Mouse (Mus musculus) embryo, embryonic 10 days (tissue): ENCODE data around the gene Gng8.

Source experiments
- DNase-seq: peaks from one replicate; pipeline ENCODE4 v3.0.0-alpha.2; 2015; ENCODE audit warnings: low spot score

Gene Gng8

GRCm38 (mm10) chr7:16924037-16924834 is 32.6 kb downstream of the Gng8 start, which contains the start of gene Calm3:
TSS of gene Calm3 (minus strand) at chr7:16924114.
- DNase-seq: peak; percentile 100

GRCm38 (mm10) chr7:16928341-16928740 is 36.8 kb downstream of the Gng8 start:
- DNase-seq: no peak

- peak; percentile 52 for DNase-seq
Observed at GRCm38 (mm10) chr7:16930850-16931249, 39.3 kb downstream of the Gng8 start.

GRCm38 (mm10) chr7:16931968-16932627 is 40.5 kb downstream of the Gng8 start:
- DNase-seq: peak; percentile 94

GRCm38 (mm10) chr7:16932704-16933577 is 41.4 kb downstream of the Gng8 start:
- DNase-seq: peak; percentile 72

GRCm38 (mm10) chr7:16937312-16937711 is 45.7 kb downstream of the Gng8 start:
- DNase-seq: no peak

GRCm38 (mm10) chr7:16938117-16938791 is 46.7 kb downstream of the Gng8 start:
- DNase-seq: no peak

- no peak for DNase-seq
Observed at GRCm38 (mm10) chr7:16940292-16940691, 48.7 kb downstream of the Gng8 start.

GRCm38 (mm10) chr7:16942861-16943260 is 51.3 kb downstream of the Gng8 start:
- DNase-seq: no peak

GRCm38 (mm10) chr7:16944061-16944807 is 52.6 kb downstream of the Gng8 start, which contains the start of gene Pnmal2:
TSS of gene Pnmal2 (plus strand) at chr7:16944682.
- DNase-seq: peak; percentile 95

GRCm38 (mm10) chr7:16944808-16945315 is 53.3 kb downstream of the Gng8 start:
- no peak for DNase-seq
